Mouse (Mus musculus) left cerebral cortex, postnatal 25 days (tissue): Measurements from ENCODE around the gene Fanca. TPM values are rescaled to one million over a fixed set of nuclear protein-coding genes. Genes with fewer than 3 reads are reported as not detected.
"Not testable (repeated sequence)": the region's sequence is repeated elsewhere in the genome, so short reads cannot be mapped to it uniquely, and the experiment has no call there.

Experiments used
- DNase-seq, 2 experiments: peaks; one replicate each; pipeline ENCODE4 v3.0.0; 2022; ENCODE audit warnings: low spot score in 2 of 2, mixed read lengths in 1 of 2
- intact Hi-C: fragments of 180-260 bp; cut with DNase I; formaldehyde crosslinking; loops from one replicate; pipeline ENCODE4 v1.15.1; 2025
- total RNA-seq, 2 experiments: library from RNA; stranded (reverse); gene quantifications; 2 replicates each; pipeline ENCODE4 v1.2.3; 2021

Gene Fanca
- total RNA-seq, 2 experiments from 2014 or later = 3.2 to 3.4 TPM

DNA sequence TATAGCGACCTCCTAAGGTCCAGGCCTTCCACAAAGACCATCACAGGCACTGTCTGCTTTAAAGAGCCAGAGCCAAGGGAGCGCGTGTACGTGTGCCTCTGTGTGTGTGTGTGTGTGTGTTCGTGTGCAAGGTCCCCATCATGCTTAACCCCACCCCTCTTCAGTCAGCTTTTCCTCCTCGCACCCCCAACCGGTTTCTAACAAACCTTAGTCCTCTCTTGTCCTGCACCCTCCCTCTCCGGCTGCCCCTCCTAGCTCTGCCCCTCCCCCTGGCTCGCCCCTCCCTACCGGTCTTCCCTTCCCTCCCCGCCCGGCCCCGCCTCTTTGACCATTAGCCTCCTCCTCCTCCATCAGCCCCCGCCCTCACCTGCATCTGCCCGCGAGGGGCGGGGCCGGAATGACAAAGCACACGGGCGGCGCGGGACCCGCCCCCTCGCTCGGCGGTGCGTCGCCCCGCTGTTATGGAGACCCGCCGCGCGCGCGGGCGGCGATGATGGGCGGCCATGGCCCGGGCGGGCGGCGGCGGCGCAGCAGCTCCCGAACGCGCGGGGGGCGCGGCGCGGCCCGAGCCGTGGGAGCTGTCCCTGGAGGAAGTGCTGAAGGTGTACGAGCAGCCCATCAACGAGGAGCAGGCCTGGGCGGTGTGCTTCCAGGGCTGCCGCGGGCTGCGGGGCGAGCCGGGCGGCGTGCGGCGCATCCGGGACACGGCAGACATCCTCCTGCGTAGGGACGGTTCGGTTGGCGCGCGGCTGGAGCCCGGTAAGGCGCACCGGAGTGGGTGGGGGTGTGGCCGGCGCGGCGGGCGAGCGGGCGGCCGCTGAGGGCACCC lies 14.1 kb upstream of the Fanca start, which contains the start of gene Spire2:
Spire2 (plus strand) TSS at position 452 of the 829 bp plus-strand sequence.
- peak; percentile 49 to 74 for DNase-seq
- intact Hi-C loops = no loop called here

DNA sequence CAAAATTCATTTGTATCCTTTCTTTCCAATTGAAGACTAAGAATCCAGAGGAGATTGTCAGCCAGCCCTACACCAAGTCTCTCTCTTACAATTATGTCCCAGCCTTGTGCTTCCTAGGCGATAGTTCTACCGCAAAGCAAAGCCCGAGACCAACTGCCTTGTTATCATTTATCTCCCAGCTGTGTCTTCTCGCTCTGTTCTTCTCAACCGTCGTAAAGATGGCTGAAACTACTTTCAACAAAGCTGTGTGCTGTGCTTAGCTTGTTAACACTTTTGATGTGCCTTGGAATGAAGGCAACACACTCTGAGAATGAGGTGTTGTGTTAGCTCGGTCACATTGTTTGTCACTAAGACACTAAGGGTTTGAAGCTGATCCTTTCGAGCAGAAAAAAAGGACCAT lies 13.4 kb upstream of the Fanca start:
- DNase-seq = no peak
- intact Hi-C loops = no loop called here

DNA sequence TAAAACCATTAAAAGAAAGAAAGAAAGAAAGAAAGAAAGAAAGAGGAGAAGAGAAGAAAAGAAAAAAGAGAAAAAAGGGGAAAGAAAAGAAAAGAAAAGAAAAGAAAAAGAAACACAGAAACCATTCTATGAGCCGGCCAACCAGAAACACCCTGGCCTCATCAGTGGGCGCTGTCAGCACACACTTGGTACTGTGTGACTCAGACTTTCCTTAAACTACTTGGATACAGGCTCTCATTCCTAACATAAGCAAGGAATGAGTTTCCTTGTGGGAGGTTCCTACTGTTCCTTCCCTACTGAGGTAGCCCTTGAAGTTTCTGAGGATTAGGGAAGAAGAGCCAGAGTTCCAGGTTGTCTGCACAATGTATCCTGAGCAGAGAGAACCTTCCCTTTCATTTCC lies 12.9 kb upstream of the Fanca start:
- peak in 1 of 2 experiments; percentile 79 for DNase-seq
- intact Hi-C loops = no loop called here

DNA sequence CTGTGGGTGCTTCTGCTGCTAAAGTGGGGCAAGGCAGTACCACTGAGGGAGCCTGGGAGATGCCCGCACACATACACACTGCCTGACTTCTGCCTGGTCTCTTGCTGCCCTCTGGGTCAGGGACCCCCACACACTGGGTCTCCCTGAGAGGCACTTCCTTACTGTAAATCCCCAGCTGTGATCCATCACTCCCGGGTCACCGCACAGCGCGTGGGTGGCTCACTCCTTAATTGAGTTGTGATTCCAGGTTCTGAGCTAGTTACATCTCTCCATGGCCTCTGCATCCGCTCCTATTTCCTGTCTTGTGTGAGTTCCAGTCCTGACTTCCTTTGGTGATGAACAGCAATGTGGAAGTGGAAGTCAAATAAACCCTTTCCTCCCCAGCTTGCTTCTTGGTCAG lies 12.3 kb upstream of the Fanca start:
- DNase-seq = no peak
- intact Hi-C loops = no loop called here

DNA sequence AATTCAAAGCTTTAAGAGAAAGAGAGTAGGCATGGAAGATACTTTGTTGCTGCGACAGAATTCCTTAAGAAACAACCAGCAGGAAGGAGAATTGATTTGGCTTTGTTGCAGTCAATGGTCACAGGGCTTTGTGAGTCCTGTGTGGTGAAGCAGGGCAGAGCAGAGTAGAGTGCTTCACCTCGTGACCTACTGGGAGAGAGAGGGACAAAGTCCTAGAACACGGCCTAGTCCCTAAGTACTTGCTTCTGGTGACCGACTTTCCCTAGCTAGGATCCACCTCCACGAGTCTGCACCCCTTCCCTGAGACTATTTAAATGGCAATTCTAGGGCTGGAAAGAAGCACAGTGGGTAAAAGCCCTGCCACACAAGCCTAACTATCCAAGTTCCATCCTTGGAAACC lies 11.6 kb upstream of the Fanca start:
- DNase-seq = no peak
- intact Hi-C loops = no loop called here

DNA sequence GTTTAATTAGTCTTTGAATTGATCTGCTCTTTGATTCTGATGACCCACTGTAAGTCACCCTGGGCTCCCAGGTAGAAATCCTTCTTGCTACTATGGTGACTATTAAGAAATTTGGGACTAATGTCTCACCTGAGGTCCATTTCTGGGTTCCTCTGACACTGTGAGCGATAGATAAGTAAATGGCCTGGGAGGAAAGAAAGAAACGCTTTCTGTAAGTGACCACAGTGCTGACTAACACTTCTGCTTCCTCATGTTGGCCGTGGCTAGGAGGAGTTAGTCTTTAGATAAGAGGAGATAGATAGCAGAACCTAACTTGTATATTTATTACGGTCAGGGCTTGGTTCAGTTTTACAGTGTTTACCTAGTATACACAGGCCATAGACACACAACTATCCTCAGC lies 11.0 kb upstream of the Fanca start:
- DNase-seq = no peak
- intact Hi-C loops = no loop called here

DNA sequence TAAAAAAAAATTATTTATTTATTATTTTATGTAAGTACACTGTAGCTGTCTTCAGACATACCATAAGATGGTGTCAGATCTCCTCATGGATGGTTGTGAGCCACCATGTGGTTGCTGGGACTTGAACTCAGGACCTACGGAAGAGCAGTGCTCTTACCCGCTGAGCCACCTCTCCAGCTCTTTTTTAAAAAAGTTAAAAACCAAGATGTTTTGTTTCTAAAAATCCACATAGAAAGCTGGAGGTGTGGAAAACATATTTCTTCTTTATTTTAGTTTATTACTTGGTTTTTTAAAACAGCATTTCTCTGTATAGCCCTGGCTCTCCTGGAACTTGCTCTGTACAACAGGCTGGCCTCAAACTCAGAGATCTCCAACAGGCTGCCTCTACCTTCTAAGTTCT lies 10.2 kb upstream of the Fanca start:
- intact Hi-C loops = no loop called here
- no peak for DNase-seq

DNA sequence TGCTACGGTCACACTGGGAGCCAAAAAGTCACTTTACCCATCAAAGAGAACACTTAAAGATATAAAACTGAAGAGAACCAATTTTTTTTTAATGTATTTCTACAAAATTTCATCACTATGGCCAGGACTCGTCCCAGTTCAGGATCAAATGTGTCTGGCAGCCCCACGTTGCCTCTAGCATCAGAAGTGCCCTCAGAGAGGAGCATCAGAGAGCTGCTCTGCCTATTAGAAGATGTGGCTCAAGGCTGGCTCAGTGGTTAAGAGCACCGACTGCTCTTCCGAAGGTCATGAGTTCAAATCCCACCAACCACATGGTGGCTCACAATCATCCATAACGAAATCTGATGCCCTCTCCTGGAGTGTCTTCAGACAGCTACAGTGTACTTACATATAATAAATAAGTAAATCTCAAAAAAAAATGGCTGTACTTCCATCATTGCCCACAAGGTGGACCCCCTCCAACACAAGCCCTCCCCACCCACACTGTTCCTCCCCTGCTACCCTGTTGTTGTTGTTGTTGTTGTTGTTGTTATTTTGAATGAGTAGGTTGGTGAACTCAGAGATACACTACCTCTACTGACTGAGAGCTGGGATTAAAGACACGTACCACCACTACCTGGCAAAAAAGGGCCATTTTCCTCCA lies 1.3 kb upstream of the Fanca start:
- intact Hi-C loops = loop anchor here (2.0 kb wide), 1 partner anchor 41 kb away; no protein-coding TSS in a partner anchor
- DNase-seq = peak in 1 of 2 experiments; percentile 29

DNA sequence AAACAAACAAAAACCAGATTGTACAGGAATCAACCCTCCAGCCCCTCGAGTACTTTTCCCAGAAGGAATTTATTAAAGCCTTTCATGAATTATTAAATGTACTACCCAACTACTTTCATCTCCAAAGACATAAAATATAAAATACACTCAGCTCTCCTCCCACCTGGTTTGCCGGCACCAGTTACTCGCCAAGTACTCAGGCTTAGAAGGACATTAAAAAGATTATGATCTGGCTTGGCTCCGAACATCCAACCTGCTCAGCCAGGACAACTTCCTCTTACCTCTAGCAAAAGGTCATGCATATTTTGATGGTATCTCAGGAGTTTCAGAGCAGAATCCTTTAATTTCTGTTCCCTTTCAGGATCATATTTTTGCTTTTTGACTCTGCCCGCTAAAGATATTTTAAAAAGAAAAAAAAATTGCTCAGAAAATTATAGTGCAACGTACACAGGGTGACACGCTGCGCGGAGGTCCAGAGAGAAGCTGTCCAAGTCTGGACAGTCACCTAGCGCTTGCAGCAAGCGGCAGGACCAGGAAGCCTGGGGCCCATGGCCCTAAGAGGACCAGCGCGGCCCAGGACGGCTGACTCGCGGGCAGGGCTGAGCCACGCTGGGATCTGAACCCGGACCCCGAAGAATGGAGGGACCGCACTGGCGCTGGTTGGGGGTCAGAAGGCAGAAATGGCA lies 452 bp downstream of the Fanca start:
- DNase-seq = no peak
- intact Hi-C loops = loop anchor here (2.0 kb wide), 1 partner anchor 43 kb away; no protein-coding TSS in a partner anchor

DNA sequence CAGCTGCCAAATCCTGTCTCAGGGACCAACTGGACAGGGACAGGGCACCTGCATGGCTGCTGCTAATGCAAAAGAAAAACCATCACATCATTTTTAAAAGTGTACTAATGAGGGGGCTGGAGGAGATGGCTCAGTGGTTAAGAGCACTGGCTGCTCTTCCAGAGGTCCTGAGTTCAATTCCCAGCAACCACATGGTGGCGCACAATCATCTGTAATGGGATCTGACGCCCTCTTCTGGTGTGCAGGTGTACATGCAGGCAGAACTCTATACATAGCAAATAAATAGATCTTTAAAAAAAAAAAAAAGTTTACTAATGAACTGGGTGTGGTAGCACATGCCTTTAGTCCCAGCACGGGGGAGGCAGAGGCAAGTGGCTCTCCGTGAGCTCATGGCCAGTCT lies 9.6 kb downstream of the Fanca start:
- DNase-seq = no peak

DNA sequence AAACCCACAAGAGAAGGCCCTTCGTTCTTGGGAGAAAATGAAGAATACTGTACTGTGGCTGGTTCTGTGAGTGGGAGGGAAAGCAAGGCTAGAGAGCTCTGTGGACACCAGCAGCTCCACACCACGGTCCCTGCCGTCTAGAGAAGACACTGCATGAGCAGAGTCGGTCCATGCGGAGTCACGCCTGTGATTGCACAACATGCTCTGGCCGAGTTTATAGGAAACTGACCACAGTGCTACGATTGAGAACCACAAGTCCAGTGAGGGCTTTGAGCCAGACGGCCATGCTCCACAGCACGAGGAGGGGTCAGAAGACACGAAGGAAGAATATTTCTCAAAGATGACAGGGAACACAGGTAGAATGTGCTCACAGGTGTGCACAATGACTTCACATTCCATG lies 20.1 kb downstream of the Fanca start:
- no peak for DNase-seq
- intact Hi-C loops = no loop called here

More for the DNA sequence above, 9.6 kb downstream of the Fanca start:
- intact Hi-C loops = no loop called here

DNA sequence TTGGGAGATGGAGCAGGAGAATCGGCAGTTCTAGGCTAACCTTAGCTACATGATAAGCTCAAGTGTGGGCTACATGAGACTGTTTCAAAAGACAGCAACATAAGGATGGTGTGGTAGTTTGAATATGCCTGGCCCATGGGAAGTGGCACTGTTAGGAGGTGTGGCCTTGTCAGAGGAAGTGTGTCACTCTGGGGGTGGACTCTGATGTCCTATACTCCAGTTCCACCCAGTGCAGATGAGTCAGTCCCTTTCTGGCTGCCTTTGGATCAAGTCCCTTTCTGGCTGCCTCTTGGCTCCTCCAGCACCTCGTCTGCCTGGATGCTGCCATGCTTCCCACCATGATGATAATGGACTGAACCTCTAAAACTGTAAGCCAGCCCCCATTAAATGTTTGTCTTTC lies 25.6 kb downstream of the Fanca start:
- intact Hi-C loops = no loop called here
- DNase-seq = no peak

DNA sequence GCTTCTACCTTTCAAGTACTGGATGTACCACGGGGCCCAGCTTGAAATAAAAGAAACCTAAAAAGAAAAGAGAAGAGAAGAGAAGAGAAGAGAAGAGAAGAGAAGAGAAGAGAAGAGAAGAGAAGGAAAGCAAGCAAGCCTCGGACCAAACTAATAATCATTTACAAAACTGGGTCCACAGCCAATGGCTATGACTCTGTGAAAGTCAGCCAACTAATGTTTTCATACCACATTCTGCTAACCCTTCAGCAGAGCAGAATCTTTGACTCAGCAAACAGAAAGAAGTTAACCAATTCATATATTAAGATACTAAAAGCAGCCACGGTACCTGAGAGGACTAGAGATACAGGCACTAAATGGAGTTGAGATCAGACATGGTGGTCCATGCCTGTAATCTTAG lies 26.1 kb downstream of the Fanca start:
- intact Hi-C loops = no loop called here
- DNase-seq = no peak

DNA sequence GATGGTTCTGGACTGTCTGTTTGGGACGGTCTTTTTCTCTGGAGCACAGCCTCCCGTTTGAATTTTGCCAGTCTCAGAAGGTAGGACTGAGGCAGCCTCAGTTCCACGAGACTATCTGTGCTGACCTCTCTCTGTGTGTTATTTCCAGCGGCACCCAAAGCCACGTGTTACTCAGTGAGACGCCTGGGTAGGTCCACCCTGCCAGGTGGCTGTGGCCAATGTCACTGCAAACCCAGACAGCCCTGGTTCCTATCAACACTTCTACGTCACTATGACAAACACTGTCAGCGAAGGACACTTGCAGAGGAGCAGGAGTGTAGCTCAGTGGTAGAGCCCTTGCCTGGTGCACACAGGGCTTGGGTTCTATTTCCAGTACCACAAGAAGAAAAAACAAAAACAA lies 26.7 kb downstream of the Fanca start:
- intact Hi-C loops = no loop called here
- DNase-seq = no peak

DNA sequence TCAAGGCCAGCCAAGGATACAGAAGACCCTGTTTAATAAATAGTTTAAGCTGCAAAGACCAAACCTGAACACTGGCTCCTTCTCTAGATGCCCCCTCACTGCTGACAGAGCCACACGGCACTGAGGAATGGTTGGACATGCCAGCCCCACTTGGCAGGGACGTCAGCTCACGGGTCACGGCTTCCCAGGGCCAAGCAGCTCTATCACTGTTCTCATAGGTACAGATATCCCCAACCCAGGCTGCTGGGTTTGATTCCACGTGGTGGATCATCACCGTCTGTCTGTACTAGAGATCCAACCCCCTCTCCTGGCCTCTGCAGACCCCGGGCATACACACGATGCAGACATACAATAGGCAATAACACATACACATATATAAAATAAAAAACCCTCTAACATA lies 27.7 kb downstream of the Fanca start:
- intact Hi-C loops = no loop called here
- no peak for DNase-seq

DNA sequence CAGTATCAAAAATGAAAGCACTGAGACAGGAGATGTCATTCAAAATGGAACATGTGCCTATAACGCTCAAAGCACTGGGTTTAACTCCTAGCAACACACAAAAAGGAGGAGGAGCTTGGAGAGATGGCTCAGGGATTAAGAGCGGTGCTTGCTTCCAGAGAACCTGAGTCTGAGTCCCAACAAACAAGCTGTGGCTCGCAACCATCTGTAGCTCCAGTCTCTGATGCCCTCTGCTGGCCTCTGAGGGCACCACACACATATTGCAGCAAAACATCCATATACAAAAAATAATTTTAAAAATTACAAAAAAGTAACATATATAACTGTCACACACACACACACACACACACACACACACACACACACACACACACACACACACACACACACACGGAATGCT lies 28.2 kb downstream of the Fanca start:
- peak; percentile 18 to 26 for DNase-seq
- intact Hi-C loops = no loop called here

DNA sequence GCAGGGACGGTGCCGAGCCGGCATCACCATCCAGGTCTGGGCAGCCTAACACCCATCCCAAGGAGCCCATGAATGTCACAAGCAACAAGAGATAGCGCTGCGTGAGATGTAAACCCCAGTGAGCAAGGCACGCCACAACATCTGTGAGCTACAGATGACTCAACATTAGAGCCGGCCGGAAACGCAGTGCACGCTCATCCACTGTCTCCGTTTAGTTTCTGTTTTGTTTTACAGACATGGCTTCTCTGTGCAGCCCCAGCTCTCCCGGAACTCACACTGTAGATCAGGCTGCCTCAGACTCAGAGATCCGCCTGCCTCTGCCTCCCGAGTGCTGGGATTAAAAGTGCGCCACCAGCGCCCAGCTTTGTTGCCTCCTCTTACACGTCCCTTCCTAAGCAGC lies 31.0 kb downstream of the Fanca start:
- no peak for DNase-seq
- intact Hi-C loops = no loop called here

DNA sequence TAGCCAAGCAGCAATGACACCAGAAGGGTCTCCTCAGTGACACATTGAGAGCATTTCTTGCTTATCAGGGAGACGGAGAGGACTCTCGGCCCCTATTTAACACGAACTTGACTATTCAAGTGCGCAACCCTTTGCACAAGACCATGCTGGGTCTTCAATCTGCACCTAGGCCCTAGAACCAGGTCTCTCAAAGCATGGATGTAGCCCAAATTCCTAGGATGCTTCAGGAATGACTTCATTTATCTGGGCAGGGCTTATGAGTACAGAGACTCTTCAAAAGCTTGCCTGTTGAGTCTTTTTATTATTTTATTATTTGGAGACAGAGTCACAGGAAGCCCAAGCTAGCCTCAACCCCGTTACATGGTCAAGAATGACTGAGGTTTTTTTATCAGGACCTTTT lies 33.9 kb downstream of the Fanca start:
- intact Hi-C loops = no loop called here
- no peak for DNase-seq

DNA sequence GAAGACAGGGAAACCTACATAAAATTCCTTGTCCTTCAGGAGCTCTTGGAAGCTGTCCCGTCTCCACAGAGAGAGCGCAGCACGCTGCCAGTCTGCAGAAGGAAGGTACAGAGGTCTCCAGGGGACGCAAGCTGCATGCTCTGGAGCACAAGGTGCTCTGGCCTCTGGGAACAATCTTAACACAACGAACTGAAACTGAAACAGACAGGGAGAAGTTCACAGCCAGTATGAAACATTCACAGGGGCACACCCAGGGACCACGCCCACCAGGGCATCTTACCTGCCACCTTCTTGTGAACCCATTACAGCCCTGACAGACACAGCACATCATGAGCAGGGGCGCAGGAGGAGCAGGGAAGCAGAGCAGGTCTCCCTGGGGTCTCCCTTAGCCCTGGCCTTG lies 34.4 kb downstream of the Fanca start:
- intact Hi-C loops = no loop called here
- DNase-seq = no peak

DNA sequence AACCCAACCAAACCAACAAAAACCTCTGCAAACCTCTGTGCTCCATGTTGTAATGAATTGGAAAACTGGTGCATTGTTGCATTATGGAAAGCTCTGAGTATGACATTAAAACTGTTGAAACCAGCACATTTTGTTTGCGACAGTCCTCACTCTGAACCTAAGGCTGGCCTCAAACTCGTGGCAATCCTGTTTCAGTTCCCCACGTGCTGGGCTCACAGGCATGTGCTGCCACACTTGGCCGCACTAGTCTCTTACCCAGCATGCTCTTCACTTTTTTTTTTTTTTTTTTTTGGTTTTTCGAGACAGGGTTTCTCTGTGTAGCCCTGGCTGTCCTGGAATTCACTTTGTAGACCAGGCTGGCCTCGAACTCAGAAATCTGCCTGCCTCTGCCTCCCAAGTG lies 35.4 kb downstream of the Fanca start:
- DNase-seq, intact Hi-C loops: not testable (repeated sequence)
